Mouse (Mus musculus): ENCODE data around the gene Dvl3. TPM values are rescaled to one million over a fixed set of nuclear protein-coding genes. Genes with fewer than 3 reads are reported as not detected.

The Dvl3 gene
- total RNA-seq, 1 experiment from 2014 or later: 7.1 TPM

DNA sequence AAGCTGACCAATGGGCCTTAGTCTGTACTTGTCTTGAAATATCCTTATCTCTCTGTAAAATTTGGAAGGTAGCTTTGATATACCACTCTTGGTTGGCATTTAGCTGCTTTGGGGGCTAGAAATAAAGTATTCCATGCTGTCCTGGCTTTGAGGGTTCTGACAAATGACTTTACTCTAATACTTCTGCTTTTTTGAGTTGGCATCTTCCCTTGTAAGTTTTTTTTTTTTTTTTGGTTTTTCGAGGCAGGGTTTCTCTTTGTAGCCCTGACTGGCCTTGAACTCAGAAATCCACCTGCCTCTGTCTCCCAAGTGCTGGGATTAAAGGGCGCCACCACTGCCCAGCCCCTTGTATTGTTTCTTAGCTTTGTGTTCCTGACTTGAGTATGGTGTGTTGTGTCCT is 23.3 kb upstream of the Dvl3 start:
- ATAC-seq (ENCODE audit: extremely low read depth, insufficient number of reproducible peaks, low FRiP score, poor library complexity, severe bottlenecking): no peak

DNA sequence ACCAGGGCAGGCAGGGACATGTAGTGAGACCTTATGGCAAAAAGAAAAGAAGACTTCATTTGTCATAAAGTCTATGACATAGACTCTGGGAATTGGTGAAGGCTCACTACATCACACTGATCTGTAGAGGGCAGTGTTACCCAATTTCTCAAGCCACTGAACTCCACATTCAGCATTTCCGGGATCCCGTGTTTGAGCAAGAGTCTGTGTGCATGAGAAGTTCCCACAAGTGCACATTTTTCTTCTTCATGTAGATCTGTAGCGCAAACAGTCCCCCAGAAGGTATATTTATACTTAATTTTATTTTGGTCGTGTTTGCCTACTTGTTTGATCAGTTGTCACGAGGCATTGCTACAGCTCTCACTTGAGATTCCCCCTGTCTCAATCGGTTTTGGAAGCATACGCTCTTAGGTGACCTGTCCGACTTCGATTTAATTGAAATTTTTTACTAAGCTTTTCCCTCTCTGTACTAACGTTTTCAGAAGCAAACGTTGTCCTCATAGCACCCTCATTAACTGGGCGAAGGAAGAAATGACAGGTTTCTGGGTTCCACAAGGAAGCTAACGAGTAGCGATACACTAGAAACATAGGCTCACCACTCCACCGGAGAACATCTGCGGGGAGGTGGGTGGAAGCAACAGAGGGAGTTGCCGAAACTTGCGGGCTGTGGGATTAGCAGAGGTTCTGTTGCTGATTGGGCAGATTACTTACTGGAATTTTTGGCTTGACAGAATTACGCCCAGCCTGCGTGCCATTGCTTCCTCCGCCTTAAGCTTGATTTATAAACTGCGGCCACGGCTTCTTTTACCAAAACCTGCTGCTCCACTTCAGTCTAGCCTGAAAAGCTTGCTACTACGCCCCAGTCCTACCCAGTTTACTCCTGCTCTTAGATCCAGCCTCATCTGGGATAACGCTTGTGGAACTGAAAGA is 19.8 kb upstream of the Dvl3 start:
- peak; percentile 77 for ATAC-seq (ENCODE audit: extremely low read depth, insufficient number of reproducible peaks, low FRiP score, poor library complexity, severe bottlenecking)

DNA sequence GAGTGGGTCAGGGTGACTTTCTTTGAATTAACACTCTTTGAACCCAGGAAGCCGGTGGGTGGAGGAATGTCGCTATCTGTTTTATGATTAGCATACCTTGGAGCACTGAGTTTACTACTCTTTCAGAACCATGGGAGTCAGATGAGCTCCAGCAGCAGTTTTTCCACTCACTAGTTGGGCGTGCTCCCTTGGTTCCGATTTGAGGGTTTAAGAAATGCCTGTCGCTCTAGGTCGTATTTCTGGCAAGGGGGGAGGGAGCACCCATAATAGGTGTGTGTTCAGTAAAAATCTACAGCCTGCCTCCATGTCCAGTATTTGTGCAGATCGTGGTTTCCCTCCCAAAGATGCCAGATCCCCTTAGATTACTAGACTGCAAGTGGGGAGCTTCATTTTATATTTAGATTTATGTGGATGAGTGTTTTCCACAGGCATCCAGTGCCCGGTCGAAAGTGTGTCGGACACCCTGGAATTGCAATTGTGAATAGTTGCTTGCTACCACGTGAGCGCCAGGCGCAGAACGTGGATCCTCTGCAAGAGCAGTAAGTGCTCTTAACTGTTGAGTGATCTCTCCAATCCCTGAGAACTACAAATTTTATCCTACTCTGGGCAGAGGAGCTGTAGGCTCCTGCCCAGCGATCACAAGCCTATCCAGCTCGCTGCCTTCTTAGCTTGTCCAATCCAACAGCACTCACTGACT is 18.7 kb upstream of the Dvl3 start:
- no peak for ATAC-seq (ENCODE audit: extremely low read depth, insufficient number of reproducible peaks, low FRiP score, poor library complexity, severe bottlenecking)

DNA sequence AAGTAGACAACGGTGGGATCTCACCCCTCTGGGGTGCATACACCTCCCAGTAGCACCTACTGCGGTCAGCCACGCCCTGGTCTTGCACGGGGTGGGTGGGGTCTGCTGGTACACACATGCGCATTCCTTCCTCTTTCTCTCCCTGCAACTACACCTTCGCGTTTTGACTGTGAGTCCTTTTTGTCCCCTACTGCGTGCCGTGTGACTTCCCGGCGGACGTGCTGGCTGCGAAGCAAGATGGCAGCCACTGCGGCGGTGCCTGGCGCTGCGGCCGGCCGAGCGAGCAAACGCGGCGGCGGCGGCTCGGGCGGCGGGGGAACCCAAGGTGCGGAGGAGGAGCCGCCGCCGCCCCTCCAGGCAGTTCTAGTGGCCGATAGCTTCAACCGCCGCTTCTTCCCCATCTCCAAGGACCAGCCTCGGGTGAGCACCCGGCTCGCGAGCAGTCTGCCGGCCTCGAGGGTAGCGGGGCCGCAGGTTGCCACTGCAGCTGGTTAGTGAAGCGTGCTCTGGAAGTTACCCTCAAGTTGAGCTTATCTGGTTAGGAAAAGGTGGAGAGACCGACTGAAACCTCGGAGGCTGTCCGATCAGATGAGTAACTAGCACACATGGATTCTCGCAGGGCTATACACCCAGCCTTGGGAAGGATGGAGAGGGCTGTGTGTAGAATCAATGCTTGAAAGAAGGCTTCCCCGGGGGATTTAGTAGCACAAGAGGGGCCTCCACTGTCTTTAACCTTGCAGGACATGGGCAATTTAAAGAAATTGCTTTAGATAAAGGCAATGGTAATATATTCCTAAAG is 17.9 kb upstream of the Dvl3 start, which contains the start of gene Eif2b5:
TSS of gene Eif2b5 (plus strand) at position 141 of the 799 bp plus-strand sequence.
- peak; percentile 93 for ATAC-seq (ENCODE audit: extremely low read depth, insufficient number of reproducible peaks, low FRiP score, poor library complexity, severe bottlenecking)

- no peak for ATAC-seq (ENCODE audit: extremely low read depth, insufficient number of reproducible peaks, low FRiP score, poor library complexity, severe bottlenecking)
Measured at GRCm38 (mm10) chr16:20506000-20506399, 10.8 kb upstream of the Dvl3 start.

- no peak for ATAC-seq (ENCODE audit: extremely low read depth, insufficient number of reproducible peaks, low FRiP score, poor library complexity, severe bottlenecking)
Measured at GRCm38 (mm10) chr16:20509349-20509748, 7.4 kb upstream of the Dvl3 start.

DNA sequence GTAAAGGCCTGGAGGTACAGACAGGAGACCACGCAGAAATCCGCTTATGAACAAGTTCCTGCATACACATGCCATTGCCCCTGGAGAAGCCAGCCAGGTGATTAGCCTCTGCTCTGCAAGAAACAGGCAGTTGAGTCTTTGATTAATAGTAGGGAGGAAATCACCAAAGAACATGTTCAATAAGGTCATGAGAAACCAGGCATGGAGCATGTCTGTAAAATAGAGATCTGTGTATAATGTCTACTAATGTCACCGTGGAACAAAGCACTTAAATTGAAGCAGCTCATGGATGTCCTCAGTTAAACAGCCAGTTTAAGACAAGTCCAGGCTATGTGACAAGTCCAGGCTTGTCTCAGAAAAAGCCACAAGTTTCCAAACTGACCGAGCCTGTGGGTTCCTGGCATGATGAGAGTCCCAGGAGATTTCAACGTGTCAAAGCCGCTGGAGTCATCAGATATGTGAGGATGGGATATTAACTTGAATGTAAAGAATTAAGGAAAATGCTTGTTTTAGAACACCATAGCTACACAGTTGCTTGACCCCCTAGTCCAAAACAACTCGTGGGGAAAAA is 5.4 kb upstream of the Dvl3 start:
- ATAC-seq (ENCODE audit: extremely low read depth, insufficient number of reproducible peaks, low FRiP score, poor library complexity, severe bottlenecking): no peak

DNA sequence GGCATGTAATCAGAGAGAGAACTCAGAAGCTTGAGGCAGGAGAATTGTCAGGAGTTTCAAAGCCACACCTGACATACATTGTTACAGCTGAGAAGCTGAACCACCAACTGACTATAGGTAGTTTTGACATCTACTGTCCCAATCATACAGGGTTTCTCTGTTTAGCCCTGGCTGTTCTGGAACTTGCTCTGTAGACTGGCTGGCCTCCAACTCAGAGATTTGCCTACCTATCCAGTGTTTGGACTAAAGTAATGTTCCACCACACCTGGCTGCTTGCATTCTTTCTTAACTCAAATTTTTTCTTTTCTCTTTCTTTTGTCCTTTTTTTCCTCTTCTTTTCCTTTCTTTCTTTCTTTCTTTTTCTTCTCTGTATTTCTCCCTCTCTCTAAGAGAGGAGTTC is 750 bp upstream of the Dvl3 start:
- ATAC-seq (ENCODE audit: extremely low read depth, insufficient number of reproducible peaks, low FRiP score, poor library complexity, severe bottlenecking): no peak

- no peak for ATAC-seq (ENCODE audit: extremely low read depth, insufficient number of reproducible peaks, low FRiP score, poor library complexity, severe bottlenecking)
Measured at GRCm38 (mm10) chr16:20517216-20517615, 434 bp downstream of the Dvl3 start.

GRCm38 (mm10) chr16:20517701-20518374 is 1.1 kb downstream of the Dvl3 start:
- no peak for ATAC-seq (ENCODE audit: extremely low read depth, insufficient number of reproducible peaks, low FRiP score, poor library complexity, severe bottlenecking)

GRCm38 (mm10) chr16:20523886-20524285 is 7.1 kb downstream of the Dvl3 start:
- ATAC-seq (ENCODE audit: extremely low read depth, insufficient number of reproducible peaks, low FRiP score, poor library complexity, severe bottlenecking): no peak

- no peak for ATAC-seq (ENCODE audit: extremely low read depth, insufficient number of reproducible peaks, low FRiP score, poor library complexity, severe bottlenecking)
Measured at GRCm38 (mm10) chr16:20528779-20529178, 12.0 kb downstream of the Dvl3 start.

DNA sequence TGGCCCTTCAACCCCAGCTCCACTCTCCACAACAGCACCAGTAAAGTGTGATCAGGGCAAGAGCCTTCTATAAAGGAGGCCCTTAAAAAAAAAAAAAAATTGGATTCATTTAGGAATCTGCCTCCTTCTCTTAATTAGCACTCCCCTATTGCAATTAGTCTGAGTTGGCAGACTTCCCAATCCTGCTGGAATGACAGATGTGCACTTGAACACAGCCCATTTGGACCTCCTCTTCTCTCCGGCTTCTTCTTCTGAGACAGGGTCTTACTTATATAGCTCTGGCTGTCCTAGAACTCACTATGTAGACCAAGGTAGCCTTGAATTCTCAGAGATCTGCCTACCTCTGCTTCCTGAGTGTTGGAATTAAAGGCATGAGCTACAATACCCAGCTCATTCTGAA is 12.6 kb downstream of the Dvl3 start:
- ATAC-seq (ENCODE audit: extremely low read depth, insufficient number of reproducible peaks, low FRiP score, poor library complexity, severe bottlenecking): no peak

- ATAC-seq (ENCODE audit: extremely low read depth, insufficient number of reproducible peaks, low FRiP score, poor library complexity, severe bottlenecking): no peak
Measured at GRCm38 (mm10) chr16:20530941-20531340, 14.2 kb downstream of the Dvl3 start.

DNA sequence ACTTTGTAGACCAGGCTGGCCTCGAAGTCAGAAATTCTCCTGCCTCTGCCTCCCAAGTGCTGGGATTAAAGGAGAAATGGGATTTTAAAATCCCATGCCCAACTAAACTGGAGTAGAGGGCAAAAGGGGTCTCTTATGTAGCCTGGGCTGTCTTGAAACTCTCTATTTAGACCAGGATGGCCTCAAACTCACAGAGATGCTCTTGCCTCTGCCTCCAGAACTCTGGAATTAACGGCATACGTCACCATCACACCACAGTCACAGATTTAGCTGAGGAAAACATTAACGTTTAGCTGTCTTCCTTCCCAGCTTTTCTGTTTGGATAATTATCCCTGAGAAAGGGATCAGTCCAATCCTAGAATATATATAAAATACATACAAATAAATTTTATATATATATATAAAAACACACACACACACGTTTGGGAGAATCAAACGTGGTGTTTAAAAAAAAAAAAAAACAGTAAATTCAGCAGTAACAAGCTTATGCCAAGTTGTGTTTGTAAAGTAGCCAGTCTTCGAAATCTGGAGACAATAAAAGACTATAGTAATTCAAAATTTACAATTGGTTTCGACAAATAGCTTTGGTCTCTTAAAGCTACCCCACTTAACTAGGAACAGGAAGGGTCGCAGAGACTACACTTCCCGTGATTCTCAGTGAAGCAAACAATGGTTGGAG is 18.0 kb downstream of the Dvl3 start:
- ATAC-seq (ENCODE audit: extremely low read depth, insufficient number of reproducible peaks, low FRiP score, poor library complexity, severe bottlenecking): no peak

DNA sequence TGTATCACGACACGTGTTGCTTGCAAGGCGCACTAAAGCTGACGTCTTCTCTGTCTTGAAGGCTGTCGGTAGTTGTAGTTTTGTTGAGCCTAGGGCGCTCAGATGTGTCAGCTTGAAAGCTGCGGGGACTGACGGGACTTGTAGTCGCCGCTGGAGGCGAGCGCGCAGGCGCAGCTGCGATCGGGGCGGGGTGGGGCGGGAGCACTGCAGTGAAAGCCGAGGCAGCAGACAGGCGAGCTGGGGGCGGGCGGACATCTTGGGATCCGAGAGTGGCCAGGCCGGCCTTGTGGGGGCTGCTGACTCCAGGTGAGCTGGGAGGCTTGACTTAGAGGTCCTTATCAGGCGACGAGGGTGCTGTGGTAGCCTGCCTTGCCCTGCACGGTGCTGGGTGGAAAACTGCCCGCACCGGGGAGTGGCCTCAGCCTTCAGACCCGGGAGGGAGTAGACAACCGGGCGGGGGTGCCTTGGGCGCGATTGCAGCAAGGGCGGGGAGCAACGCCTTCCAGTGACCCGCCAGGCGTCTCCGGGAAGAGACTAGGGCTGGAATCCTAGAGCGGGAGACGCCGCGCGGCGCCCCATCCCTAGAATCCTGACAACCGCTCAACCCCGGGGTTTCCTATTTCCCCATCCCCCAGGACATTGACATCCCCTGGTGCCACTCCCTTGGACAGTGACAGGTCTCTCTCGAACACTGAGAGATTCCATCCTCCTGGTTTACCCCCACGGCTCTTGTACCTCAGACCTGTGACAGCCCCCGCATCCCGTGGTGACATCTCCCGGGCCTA is 18.7 kb downstream of the Dvl3 start, which contains the start of gene Ap2m1:
TSS of gene Ap2m1 (plus strand) at position 183 of the 785 bp plus-strand sequence.
- peak; percentile 99 for ATAC-seq (ENCODE audit: extremely low read depth, insufficient number of reproducible peaks, low FRiP score, poor library complexity, severe bottlenecking)

GRCm38 (mm10) chr16:20536081-20536665 is 19.4 kb downstream of the Dvl3 start:
- ATAC-seq (ENCODE audit: extremely low read depth, insufficient number of reproducible peaks, low FRiP score, poor library complexity, severe bottlenecking): no peak
